Mouse (Mus musculus) macrophage (primary cell): ENCODE measurements around the gene Tbc1d10b. TPM values are rescaled to one million over a fixed set of nuclear protein-coding genes. Genes with fewer than 3 reads are reported as not detected.
"Not testable (repeated sequence)": the region's sequence is repeated elsewhere in the genome, so short reads cannot be mapped to it uniquely, and the experiment has no call there.

Experiments used
- H3K27ac ChIP-seq: fragments of 350-480 bp; formaldehyde crosslinking; 2 replicates; pipeline ENCODE4 v1.9.0; 2021
- H3K36me3 ChIP-seq: fragments of 350-480 bp; formaldehyde crosslinking; 2 replicates; pipeline ENCODE4 v1.9.0; 2021; ENCODE audit errors: inconsistent target
- H3K4me3 ChIP-seq: fragments of 350-480 bp; formaldehyde crosslinking; 2 replicates; pipeline ENCODE4 v1.9.0; 2021; ENCODE audit errors: inconsistent target
- H3K79me2 ChIP-seq: fragments of 350-480 bp; formaldehyde crosslinking; 2 replicates; pipeline ENCODE4 v1.9.0; 2021; ENCODE audit errors: inconsistent target
- WGBS: methylation state at CpG from one replicate; pipeline ENCODE4 v1.1.7; 2026; ENCODE audit warnings: inconsistent platforms; ENCODE audit not compliant: missing documents; 5-methylcytosine and 5-hydroxymethylcytosine counted together
- polyA plus RNA-seq: library from polyadenylated mRNA; stranded (reverse); fragments of 250-400 nt; gene quantifications from 3 replicates; pipeline ENCODE4 v1.2.4, GENCODE M21; 2018; ENCODE audit warnings: inconsistent platforms
- total RNA-seq, 78 experiments: library from RNA; depleted of rRNA; stranded (reverse); fragments of 250-400 nt; gene quantifications; 1 replicate in 9 of 78; 2 replicates in 24 of 78; 3 replicates in 43 of 78; 4 replicates in 2 of 78; pipeline ENCODE4 v1.2.4; 2018; ENCODE audit warnings: inconsistent platforms in 56 of 78

Gene Tbc1d10b
- 100 to 1,000 TPM in 20 of 26 experiments, 10 to 100 TPM in 6; 33.6 to 381 (median 157) TPM for total RNA-seq (2018; cell fraction: chromatin; rRNA removed)
- 10 to 100 TPM; 26.2 to 77.2 (median 49.3) TPM for total RNA-seq (2018; cell fraction: cytosol; rRNA removed)
- total RNA-seq (2018; cell fraction: nucleus; rRNA removed): 100 to 1,000 TPM in 10 of 26 experiments, 10 to 100 TPM in 16; 22.3 to 223 (median 94.1) TPM
- polyA plus RNA-seq: 32.8 to 44.1 TPM (median 41.7 TPM) in 3 replicates

DNA sequence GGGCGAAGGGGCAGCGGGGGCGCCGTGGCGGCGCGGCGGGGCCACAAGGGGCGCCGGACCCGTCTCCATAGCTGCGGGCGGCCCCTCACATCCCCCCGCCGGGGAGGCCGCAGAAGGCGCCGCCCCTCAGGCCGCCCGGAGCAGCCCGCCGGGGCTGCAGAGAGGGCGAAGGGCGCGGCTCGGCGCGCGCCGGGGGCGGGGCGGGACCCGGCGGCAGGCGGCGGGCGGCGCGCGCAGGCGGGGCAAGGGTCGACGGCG, at the start of gene Tbc1d10b:
TSS of gene Tbc1d10b (minus strand) at position 174 of the 258 bp plus-strand sequence.
- peak within 1 kb of the TSS; percentile 80 for H3K27ac ChIP-seq
- 1% methylated on average over 37 of the region's 44 CpGs for WGBS
- H3K79me2 ChIP-seq: peaks cover 49% of the 10 kb centered on the region
- H3K36me3 ChIP-seq: peaks cover 9% of the 10 kb centered on the region
- H3K4me3 ChIP-seq: peak within 1 kb of the TSS; percentile 95

GRCm38 (mm10) chr7:127256518-127256917, 48.2 kb upstream of the Tbc1d10b start:
- no peaks in the 10 kb centered on the region for H3K79me2 ChIP-seq
- WGBS: 54% methylated on average over 4 of the region's 5 CpGs
- peak overlapping the region; percentile 8; the same call in 1 of the 2 replicates for H3K27ac ChIP-seq

GRCm38 (mm10) chr7:127255965-127256364, 47.7 kb upstream of the Tbc1d10b start:
- no peaks in the 10 kb centered on the region for H3K36me3 ChIP-seq
- WGBS: 96% methylated on average over 2 of the region's 2 CpGs
- no peaks in the 10 kb centered on the region for H3K79me2 ChIP-seq
- no peak overlapping the region for H3K27ac ChIP-seq
- no peak overlapping the region for H3K4me3 ChIP-seq

More at GRCm38 (mm10) chr7:127256518-127256917, 48.2 kb upstream of the Tbc1d10b start:
- no peaks in the 10 kb centered on the region for H3K36me3 ChIP-seq
- no peak overlapping the region for H3K4me3 ChIP-seq

DNA sequence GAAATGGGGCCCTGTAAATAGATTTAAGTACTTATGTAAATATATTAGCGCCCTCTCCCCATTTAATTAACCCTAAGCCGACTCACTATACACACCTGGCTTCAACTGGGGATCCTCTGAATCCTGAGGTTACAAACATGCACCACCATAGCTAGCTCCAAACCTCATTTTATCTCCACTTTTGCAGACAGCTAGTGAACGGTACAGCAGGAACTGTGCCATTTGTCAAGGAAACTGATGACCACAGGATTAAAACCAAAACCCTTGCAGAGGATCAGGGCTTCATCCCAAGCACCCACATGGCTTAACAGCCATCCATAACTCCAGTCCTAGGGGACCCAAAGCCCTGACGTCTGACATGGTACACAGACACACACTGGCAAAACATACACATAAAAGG, 46.7 kb upstream of the Tbc1d10b start:
- Histone ChIP-seq H3K36me3 (no peaks in the 10 kb centered on the region), H3K27ac (no peak overlapping the region), H3K4me3 (no peak overlapping the region), H3K79me2 (no peaks in the 10 kb centered on the region)
- 21% methylated on average over 4 of the region's 4 CpGs for WGBS

DNA sequence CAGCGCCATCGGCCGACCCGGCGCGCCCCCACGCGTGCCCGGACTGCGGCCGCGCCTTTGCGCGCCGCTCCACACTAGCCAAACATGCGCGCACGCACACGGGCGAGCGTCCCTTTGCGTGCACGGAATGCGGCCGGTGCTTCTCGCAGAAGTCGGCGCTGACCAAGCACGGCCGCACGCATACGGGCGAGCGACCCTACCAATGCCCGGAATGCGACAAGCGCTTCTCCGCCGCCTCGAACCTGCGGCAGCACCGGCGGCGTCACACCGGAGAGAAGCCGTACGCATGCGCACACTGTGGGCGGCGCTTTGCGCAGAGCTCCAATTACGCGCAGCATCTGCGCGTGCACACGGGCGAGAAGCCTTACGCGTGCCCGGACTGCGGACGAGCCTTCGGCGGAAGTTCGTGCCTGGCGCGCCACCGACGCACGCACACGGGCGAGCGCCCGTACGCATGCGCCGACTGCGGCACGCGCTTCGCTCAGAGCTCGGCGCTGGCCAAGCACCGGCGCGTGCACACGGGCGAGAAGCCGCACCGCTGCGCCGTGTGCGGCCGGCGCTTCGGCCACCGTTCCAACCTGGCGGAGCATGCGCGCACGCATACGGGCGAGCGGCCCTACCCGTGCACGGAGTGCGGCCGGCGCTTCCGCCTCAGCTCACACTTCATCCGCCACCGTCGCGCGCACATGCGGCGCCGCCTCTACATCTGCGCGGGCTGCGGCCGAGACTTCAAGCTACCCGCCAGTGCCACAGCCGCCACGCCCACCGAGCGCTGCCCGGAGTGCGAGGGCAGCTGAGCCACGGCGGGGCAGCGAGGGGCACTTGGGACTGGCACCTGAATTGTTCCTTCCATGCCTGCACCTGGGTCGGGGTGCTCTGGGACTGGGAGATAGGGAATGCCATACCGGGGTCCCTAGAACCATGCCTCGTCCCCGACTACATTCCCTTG, 45.8 kb upstream of the Tbc1d10b start:
- peak overlapping the region; percentile 15; the same call in 1 of the 2 replicates for H3K4me3 ChIP-seq
- no peak overlapping the region; the same call in 1 of the 2 replicates for H3K27ac ChIP-seq
- H3K79me2 ChIP-seq: no peaks in the 10 kb centered on the region
- H3K36me3 ChIP-seq: no peaks in the 10 kb centered on the region
- WGBS: under 1% methylated on average over 115 of the region's 136 CpGs

- Histone ChIP-seq H3K36me3 (no peaks in the 10 kb centered on the region), H3K27ac (no peak overlapping the region), H3K4me3 (no peak overlapping the region), H3K79me2 (no peaks in the 10 kb centered on the region)
- 80% methylated on average over 6 of the region's 6 CpGs for WGBS
These were observed 45.1 kb upstream of the Tbc1d10b start for GRCm38 (mm10) chr7:127253341-127253740.

DNA sequence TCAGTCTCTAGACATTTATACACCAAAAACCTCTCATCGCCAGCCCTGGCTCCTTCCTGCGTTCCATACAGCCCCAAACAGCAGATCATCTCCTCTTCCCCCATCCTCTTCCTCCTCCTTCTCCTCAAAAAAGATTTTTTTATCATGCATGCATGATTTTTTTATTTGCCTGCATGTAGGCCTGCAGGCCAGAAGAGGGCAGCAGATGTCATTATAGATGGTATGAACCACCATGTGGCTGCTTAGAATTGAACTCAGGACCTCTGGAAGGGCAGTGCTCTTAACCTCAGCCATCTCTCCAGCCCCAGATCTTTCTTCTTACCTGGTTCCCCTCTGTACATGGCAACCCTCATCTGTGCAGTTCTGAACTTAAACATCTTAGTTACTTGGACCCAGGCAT, 44.1 kb upstream of the Tbc1d10b start:
- no peaks in the 10 kb centered on the region for H3K79me2 ChIP-seq
- H3K4me3 ChIP-seq: no peak overlapping the region
- H3K27ac ChIP-seq: no peak overlapping the region
- 51% methylated on average over 2 of the region's 2 CpGs for WGBS
- H3K36me3 ChIP-seq: no peaks in the 10 kb centered on the region

DNA sequence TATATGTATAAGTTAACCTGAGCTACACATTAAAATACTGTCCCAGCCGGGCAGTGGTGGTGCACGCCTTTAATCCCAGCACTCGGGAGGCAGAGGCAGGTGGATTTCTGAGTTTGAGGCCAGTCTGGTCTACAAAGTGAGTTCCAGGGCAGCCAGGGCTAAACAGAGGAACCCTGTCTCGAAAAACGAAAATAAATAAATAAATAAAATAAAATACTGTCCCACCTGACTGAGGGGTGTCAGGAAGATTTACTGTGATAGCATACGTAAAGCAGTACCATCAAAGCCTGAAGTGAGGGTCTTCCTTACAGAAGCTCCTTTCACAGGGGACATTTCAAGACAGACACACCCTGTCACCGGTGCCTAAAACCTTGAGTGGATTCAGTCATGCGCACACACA, 42.2 kb upstream of the Tbc1d10b start:
- 93% methylated on average over 8 of the region's 8 CpGs for WGBS
- not testable (repeated sequence) for H3K36me3 ChIP-seq, H3K4me3 ChIP-seq

DNA sequence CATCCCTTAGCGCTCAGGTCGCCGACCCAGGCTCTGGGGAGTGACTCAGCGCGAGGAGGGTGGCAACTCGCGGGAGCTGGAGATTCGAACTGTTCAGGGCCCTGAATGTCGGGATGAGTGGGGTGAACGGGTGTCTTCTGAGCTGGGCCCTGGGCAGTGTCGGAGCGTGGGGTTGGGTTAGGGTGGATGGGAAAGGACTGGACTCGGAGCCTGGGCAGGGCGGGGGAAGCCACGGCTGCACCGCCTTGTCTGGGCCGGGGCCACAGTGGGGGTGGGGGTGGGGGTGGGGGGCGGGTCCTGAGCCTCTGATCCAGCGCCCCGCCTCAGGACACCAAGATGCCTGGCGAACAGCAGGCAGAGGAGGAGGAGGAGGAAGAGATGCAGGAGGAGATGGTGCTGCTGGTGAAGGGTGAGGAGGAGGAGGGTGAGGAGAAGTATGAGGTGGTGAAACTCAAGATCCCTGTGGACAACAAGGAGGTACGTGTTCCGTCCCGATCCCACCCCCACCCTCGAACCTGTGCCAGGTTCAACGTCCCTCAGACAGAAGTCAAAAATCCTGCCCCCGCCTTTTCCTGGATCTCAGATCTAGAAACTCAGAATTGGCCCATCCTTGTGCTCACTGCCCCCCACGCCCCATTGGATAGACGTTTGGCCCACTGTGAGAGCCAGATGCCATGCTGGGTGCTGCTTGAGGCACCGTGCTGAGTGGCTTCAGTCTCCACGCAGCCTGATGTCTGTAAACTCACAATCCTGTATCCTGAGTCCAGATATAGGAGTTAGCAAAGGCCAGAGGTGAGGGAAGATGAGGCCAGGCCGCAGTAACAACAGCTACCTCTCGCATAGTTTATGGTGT, 36.6 kb upstream of the Tbc1d10b start:
- H3K4me3 ChIP-seq: peak overlapping the region; percentile 50
- H3K79me2 ChIP-seq: peaks cover 7% of the 10 kb centered on the region; the same call in 1 of the 2 replicates
- no peaks in the 10 kb centered on the region for H3K36me3 ChIP-seq
- H3K27ac ChIP-seq: peak overlapping the region; percentile 44
- 22% methylated on average over 23 of the region's 33 CpGs for WGBS

More for the DNA sequence above, 42.2 kb upstream of the Tbc1d10b start:
- not testable (repeated sequence) for H3K27ac ChIP-seq, H3K79me2 ChIP-seq

DNA sequence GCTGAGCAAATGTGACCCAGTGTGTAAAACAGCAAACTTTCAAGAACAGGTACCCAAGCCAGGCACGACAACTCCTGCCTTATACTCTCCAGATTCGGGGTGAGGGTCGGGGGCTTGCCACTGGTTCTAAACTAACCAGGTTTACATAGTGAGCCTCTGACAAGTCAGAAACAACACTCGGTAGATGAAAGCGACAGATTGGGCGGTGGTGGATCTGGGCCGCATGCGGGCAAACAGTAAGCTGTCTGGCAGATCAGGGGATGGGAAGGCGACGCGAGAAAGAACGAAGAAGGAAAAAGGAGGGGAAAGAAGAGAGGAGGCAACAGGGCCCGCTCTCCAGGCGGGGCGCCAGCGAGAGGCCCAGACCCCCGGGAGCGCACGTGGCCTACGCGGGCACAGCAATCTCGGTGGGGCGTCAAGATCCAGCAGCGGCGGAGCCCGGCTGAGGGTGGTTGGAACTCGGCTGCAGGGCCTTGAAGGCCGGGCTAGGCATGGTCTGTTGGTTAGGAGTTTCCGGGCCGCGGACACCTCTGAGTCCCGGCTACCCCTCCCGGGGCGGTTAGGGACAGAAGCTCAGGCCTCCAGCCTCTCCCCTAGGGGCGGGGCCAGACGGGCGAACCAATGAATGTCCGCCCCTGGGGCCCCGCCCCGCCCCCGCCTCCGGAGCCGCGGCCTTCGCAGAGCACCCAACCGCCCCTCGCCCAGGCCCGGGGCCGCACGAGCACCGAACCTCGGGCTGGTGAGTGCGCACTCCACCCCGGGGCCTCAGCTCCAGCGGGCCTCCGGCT, 35.8 kb upstream of the Tbc1d10b start, which contains the start of gene Zfp771:
TSS of gene Zfp771 (plus strand) at position 405 of the 788 bp plus-strand sequence.
- Histone ChIP-seq H3K4me3 (peak within 1 kb of the TSS; percentile 50), H3K27ac (peak within 1 kb of the TSS; percentile 44), H3K36me3 (no peaks in the 10 kb centered on the region), H3K79me2 (peaks cover 7% of the 10 kb centered on the region; the same call in 1 of the 2 replicates)
- 4% methylated on average over 55 of the region's 56 CpGs for WGBS

- Histone ChIP-seq H3K27ac (no peak overlapping the region), H3K4me3 (peak overlapping the region; percentile 20; the same call in 1 of the 2 replicates), H3K36me3 (no peaks in the 10 kb centered on the region), H3K79me2 (peaks cover 7% of the 10 kb centered on the region; the same call in 1 of the 2 replicates)
- 70% methylated on average over 2 of the region's 2 CpGs for WGBS
These were observed 35.1 kb upstream of the Tbc1d10b start for GRCm38 (mm10) chr7:127243361-127243867.

DNA sequence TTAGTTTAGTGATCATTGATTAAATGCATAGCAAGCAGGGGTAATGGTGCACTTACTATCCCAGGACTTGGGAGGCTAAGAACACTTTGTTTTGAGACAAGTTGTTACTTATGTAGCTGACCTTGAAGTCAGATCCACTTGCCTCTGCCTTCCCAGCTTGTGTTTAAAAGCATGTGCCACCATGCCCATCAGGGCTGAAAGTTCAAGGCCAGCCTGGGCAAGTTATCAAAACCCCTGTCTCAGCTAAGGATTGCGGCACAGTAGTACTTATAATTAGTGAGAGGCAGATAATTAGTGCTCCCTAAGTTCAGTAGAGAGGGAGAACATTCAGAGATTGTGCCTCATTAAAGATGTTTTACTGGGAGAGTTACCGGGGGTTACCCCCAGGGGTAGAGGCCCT, 26.5 kb upstream of the Tbc1d10b start:
- Histone ChIP-seq H3K27ac (no peak overlapping the region), H3K36me3 (peaks cover 20% of the 10 kb centered on the region; the same call in 1 of the 2 replicates), H3K4me3 (no peak overlapping the region), H3K79me2 (peaks cover 31% of the 10 kb centered on the region)
- WGBS: 100% methylated on average over 2 of the region's 2 CpGs

DNA sequence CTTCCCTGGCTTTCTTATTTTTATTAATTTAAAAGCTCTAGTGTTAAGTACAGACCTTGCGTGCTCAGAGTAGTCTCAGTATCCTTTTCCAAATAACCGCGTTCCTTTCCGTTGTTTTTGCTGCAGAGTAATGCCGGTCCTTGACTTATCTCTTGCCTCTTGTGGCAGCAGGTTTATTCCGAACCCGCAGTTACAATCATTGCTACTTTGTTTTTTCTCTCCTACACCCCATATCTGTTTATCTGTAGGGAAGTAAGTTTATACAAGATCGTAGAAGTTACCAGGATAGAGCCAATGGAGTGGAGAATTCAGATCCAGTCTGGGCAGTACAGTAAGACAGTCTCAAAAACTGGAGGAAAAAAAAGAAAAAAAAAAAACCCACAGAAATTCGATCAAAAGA, 25.5 kb upstream of the Tbc1d10b start:
- Histone ChIP-seq H3K4me3 (peak overlapping the region; percentile 83), H3K36me3 (peaks cover 20% of the 10 kb centered on the region; the same call in 1 of the 2 replicates), H3K79me2 (peaks cover 31% of the 10 kb centered on the region), H3K27ac (no peak overlapping the region)
- whole genome bisulfite sequencing: 11% methylated on average over 9 of the region's 9 CpGs
